Mouse (Mus musculus) induced T-regulatory cell, adult 2 months (primary cell): Measurements from ENCODE around the gene Stk39.

Experiments
- DNase-seq: peaks from one replicate; pipeline ENCODE4 v3.0.0-alpha.2; 2012; ENCODE audit warnings: low read depth

Gene Stk39

GRCm38 (mm10) chr2:68345269-68345668, 126.8 kb downstream of the Stk39 start:
- DNase-seq, result no peak

GRCm38 (mm10) chr2:68343751-68344150, 128.3 kb downstream of the Stk39 start:
- DNase-seq, result no peak

- no peak for DNase-seq
These were observed 129.9 kb downstream of the Stk39 start for GRCm38 (mm10) chr2:68342122-68342646.

- no peak for DNase-seq
These were observed 135.2 kb downstream of the Stk39 start for GRCm38 (mm10) chr2:68336913-68337312.

- DNase-seq, result no peak
These were observed 137.1 kb downstream of the Stk39 start for GRCm38 (mm10) chr2:68334945-68335344.

- DNase-seq, result no peak
These were observed 146.8 kb downstream of the Stk39 start for GRCm38 (mm10) chr2:68325306-68325705.

DNA sequence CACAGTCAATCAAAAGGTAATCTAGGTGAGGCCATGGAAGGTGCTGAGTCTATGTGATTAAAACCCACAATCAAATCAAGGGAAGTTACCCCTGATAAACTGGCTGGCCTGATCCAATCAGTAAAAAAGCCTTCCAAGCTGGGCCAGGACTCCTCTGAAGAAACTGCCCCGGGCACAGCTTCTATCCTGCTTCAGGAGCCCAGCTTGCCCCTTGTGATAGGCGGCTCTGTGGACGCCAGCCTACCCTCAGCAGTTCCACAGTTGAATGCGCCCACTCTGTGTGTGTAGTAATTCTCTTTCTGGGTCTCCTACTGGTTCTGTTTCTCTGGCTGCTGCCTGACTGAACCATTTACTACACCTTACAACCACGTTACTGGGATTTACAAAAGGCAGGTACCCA, 150.8 kb downstream of the Stk39 start:
- no peak for DNase-seq

DNA sequence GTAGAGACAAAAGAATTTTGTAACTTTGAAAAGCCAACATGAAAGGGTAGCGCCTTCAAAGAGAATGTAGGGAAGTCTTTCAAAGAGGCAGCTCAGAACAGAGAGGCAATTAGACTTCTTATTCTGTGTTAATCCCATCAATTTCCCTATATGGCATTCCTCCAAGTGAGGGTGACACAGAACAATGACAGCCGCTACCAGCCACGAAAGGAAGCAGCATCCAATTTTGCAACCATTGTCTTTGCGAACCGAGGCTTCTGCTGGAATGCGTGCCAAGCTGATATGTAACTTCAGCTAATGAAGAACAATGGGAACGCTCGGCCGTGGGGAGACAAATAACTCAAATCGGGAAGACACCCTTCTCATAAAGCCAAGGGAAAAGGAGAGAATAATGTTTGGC, 151.4 kb downstream of the Stk39 start:
- DNase-seq, result no peak

GRCm38 (mm10) chr2:68318452-68318851, 153.6 kb downstream of the Stk39 start:
- no peak for DNase-seq

DNA sequence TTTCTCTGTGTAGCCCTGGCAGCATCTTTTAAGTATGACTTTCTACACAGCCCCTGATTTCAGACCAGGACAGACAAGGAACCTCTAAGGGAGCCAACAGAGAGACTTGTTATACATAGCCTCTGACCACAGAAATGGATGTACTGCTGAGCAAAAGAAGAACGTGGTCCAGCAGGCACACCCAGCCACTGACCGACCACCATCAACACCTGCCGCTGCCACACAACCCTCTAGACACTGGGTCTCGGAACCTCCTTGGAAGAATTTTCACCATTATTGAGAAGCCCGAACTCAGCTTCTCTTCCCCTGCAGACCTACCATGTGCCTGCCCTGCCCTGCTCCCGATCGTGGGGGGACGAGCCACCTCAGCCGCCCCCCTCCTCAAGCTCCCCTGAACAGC, 154.2 kb downstream of the Stk39 start:
- DNase-seq, result no peak

- DNase-seq, result no peak
These were observed 154.6 kb downstream of the Stk39 start for GRCm38 (mm10) chr2:68317452-68317851.

GRCm38 (mm10) chr2:68315258-68315657, 156.8 kb downstream of the Stk39 start:
- no peak for DNase-seq

- DNase-seq, result peak; percentile 57
These were observed 161.9 kb downstream of the Stk39 start for GRCm38 (mm10) chr2:68310121-68310520.

DNA sequence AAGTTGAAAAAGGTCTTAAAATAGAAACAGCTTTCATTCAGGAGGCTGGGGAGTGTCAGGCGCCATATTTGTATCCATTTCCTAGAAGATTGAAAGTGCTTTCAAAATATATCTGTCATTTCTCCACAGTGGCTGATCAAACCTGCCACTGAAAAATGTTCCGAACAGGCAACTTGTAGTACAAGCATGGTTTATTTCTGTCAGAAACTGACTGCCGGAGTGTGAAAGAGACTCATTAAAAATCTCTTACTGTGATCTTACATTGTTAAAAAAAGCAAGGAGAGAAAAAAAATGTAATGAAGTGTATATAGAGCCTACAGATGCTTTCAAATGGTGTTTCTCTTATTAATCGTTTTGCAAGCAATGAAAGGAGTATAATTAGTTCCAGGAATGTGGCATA, 165.5 kb downstream of the Stk39 start:
- DNase-seq, result no peak

DNA sequence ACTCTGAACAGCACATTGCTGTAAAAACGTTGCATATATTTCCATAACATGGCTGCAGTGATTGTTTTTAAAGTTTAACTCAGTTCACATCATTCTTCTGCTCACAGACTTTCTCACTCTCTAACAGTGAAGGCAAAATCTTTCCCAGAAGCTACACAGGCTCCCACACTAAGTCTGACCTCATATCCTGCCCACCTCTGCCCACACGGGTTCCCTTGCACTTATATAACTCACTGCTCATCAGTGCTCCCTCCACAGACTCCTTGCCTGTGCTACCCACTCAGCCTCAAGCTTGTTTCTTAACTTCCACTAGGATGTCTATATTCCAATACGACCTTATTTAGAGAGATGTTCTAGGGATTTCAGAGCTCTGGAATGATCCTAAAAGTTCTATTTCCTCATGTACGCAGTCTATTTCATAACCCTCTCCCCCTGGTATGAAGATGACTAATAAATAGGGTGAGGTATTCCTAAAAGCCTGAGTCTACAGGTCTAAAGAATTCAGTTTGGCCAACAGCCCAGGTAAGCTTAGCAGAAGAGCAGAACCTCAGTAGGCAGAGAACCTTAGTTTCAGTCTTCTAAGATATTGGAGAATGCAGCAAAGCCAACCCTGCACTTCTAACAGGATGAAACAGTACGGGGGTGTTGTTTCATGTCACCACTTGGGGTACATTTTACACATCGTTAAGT, 167.2 kb downstream of the Stk39 start:
- DNase-seq, result peak; percentile 41

DNA sequence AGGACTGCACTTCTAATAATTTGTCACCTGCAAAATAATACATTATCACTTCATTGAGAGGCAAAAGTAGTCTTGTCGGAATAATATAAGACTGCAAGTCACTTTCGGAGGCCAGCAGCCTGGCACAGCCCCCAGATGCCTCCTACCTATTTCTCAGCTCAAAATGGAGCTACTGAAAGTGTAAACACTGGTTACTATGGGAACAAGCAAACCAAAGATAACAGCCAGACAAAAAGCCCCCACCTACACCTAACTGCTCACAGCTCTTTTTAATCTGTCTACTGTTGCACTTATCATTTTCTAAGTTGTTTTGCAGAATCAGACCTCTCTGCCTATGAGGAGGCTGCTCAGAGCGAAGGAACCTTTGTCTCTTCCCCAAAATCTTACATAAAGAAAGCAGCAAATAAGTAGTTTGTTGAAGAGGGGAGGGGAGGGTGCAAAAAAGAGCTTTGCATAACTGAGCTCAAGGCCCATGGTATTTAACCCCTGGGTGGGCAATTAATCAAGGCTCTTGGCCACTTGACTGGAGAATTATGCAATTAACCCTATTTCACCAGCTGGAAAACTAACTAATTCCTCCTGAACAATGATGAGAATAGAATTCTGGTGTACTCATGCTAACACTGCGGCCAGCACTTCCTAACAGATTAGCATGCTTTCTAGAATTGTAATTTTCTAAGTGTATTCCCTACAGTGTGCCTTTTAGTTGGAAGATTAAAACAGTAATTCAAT, 170.1 kb downstream of the Stk39 start:
- DNase-seq, result peak; percentile 71

DNA sequence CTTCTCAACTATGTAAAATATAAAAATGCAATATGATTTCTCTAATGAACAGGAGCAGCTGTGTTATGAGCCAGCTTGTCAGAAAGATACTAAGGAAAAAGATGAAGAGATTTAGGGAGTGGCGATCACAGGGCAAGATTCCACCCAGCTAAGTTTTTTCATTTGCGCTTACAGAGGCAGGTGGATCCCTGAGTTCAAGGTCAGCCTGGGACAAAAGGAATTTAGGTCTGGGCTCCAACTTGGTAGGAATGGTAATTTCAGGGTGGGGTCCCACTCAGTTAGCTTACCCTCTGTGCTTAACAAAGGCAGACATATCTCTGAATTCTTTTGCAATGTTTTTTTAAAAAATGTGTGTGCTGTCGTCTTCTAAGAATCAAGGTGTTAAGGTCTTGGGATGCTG, 173.7 kb downstream of the Stk39 start:
- DNase-seq, result no peak

DNA sequence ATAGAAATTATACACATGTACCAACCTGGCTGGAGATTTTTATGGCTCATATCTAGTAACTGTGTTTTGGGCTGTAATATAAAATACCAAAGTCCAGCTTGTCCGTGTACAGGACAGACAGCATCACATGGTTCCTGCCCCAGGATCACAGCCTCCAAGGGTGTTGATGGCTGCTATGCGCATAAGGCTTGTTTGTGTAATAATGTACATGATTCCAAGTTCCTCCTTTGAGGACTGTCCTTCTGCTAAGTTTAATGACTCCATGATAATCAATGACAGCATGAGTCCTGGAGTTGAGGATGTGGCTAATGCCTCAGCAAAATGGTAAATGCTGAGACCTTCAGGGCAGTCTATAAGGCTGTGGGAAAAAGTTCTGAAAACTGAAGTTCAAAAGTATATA, 174.1 kb downstream of the Stk39 start:
- no peak for DNase-seq

DNA sequence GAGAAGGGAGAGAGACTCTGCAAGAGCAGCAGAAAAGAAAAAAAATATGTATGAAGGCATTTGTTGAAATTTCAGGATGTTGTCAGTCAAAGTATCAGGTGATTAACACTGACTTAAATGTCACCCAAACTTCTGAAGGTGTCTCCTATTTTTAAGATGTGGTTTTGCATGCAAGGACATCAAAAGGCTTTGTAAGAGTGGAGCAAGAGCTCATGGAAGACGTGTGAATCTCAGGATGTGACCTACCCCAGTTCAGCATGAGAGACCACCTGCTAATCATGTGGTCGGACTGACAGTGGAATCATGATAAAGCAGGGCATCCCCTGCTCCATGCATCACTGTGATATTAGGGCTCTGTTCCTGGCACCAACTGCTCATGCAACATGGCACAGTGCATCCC, 175.3 kb downstream of the Stk39 start:
- peak; percentile 32 for DNase-seq

DNA sequence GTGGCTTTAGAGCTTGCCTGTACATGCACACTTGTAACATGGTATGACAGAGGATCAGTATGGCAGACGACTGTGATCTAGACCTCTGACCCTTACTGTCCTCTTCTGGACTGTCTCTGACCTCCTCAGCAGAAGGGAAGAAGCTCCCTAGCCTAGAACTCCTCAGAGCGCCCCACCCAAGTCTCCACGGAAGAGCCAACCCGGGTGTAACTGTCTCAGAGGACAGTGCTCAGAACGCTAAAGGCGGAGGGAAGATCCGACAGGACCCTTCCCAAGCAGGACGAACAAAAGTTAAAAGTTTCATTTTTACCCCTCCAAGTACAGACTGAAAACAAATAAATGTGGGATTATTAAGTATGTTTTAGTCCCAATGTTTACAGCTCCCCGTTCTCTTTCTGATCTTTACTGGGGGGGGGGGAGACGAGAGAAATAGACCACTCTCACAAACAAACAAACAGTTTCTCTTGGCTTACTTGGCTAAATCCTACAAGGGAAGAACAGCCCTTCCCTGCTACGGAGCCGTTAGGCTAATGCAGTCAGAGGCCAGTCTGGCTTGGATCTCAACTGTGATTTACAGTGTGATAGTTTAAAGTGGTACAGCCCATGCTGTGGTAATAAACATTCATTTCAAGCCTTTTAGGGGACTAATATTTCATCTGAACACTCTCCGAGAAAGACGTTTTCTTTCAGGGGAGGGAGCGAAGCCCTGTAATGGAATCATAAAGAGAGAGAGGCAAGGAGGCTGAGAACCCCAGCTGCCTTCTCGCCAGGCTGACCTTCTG, 179.3 kb downstream of the Stk39 start:
- DNase-seq, result no peak

- no peak for DNase-seq
These were observed 180.2 kb downstream of the Stk39 start for GRCm38 (mm10) chr2:68291895-68292294.

GRCm38 (mm10) chr2:68289961-68290360, 182.1 kb downstream of the Stk39 start:
- DNase-seq, result no peak

DNA sequence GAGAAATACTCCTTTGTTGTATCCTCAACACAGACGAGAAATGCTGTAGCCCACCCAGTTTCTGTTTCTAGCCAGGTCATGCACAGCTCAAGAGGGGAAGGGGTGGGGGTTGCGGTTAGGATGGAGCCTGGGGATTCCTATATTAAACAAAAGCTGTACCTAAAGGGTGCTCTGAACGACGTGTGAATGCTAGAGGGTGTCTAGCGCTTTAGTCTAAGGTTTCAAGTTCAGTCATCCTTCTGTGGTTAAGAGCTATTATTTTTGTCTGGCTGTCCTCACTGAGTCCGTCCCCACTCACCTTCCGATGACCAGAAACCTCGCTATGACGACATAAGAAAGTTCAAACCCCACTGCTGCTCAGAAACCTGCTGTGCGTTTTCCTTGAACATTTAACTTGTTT, 182.9 kb downstream of the Stk39 start:
- peak; percentile 41 for DNase-seq
